Mouse (Mus musculus) midbrain, embryonic 10.5 days (tissue): ENCODE results near the gene Plekha5. TPM values are rescaled to one million over a fixed set of nuclear protein-coding genes. Genes with fewer than 3 reads are reported as not detected.
A peak's percentile ranks its signal among the peaks of the same experiment; 100 is the strongest.

ENCODE experiments used
- DNase-seq: peaks from one replicate; pipeline ENCODE4 v3.0.0-alpha.2; 2017; ENCODE audit warnings: low spot score
- H3K27ac ChIP-seq: fragments of 300-500 bp; sonication (generic); replicated peaks from 2 replicates; pipeline ENCODE4 v1.5.1; 2016; ENCODE audit warnings: mild to moderate bottlenecking
- H3K27me3 ChIP-seq: fragments of 300-500 bp; sonication (generic); 2 replicates; pipeline ENCODE4 v1.6.1; 2016; ENCODE audit warnings: low read depth, mild to moderate bottlenecking; ENCODE audit not compliant: poor library complexity, severe bottlenecking
- H3K36me3 ChIP-seq: fragments of 300-500 bp; sonication (generic); 2 replicates; pipeline ENCODE4 v1.6.1; 2016; ENCODE audit warnings: mild to moderate bottlenecking, moderate library complexity
- H3K4me1 ChIP-seq: fragments of 300-500 bp; sonication (generic); 2 replicates; pipeline ENCODE4 v1.6.1; 2016
- H3K4me3 ChIP-seq: fragments of 300-500 bp; sonication (generic); 2 replicates; pipeline ENCODE4 v1.5.1; 2016; ENCODE audit warnings: mild to moderate bottlenecking, moderate library complexity
- H3K9me3 ChIP-seq: fragments of 300-500 bp; sonication (generic); replicated peaks from 2 replicates; pipeline ENCODE4 v1.6.1; 2016; ENCODE audit warnings: mild to moderate bottlenecking
- WGBS: fragments of 180-500 bp; shearing (Covaris S2); methylation state at CpG from one replicate; pipeline ENCODE4 v1.1.7; 2016; 5-methylcytosine and 5-hydroxymethylcytosine counted together
- polyA plus RNA-seq: library from polyadenylated mRNA; unstranded; fragments of >200 nt; fragmentation: Nextera tagmentation; extraction: Ambion mirVana; gene quantifications from 2 replicates; pipeline ENCODE4 v1.2.1, GENCODE M21; 2016

Plekha5 gene
- polyA plus RNA-seq, 1 experiment from 2014 or later, result 45.9 TPM

- H3K4me3 ChIP-seq, result no peak overlapping the region
- no peaks in the 10 kb centered on the region for H3K27me3 ChIP-seq
- WGBS, result 97% methylated on average over 9 of the region's 9 CpGs
- H3K36me3 ChIP-seq, result peaks cover 86% of the 10 kb centered on the region
- H3K9me3 ChIP-seq, result 0 out of 2 replicates have a peak, but pooled peaks cover 3% of the 10 kb centered on the region
- peaks cover 2% of the 10 kb centered on the region; the same call in 1 of the 2 replicates for H3K4me1 ChIP-seq
- no peak overlapping the region for H3K27ac ChIP-seq
- DNase-seq, result no peak
These were observed 8.5 kb downstream of the Plekha5 start for GRCm38 (mm10) chr6:140432363-140432762.

DNA sequence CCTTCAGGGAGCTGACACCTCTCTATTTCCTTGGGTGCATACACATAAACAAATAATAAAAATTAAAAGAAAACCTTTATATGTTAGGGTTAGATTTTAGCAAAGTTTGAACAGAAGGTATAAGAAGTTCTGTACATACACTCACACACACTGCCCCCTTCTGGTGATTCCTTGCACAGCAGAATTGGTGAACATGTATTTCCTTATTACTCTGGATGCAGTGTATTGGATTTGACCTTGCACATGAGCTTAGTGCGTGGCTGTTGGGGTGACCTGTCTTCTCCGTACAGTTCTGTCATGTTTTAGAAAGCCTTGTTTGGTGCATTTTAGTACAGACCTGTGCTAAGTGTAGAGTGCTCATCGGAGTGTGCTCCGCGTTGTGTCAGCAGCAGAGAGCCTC, 19.5 kb downstream of the Plekha5 start:
- WGBS, result 93% methylated on average over 5 of the region's 5 CpGs
- no peak overlapping the region for H3K27ac ChIP-seq
- H3K27me3 ChIP-seq, result no peaks in the 10 kb centered on the region
- peaks cover 31% of the 10 kb centered on the region for H3K4me1 ChIP-seq
- no peaks in the 10 kb centered on the region for H3K9me3 ChIP-seq
- peaks cover 16% of the 10 kb centered on the region; the same call in 1 of the 2 replicates for H3K36me3 ChIP-seq
- H3K4me3 ChIP-seq, result no peak overlapping the region
- peak; percentile 60 for DNase-seq

GRCm38 (mm10) chr6:140444147-140444546, 20.3 kb downstream of the Plekha5 start:
- DNase-seq, result no peak
- peaks cover 21% of the 10 kb centered on the region; the same call in 1 of the 2 replicates for H3K36me3 ChIP-seq
- no peaks in the 10 kb centered on the region for H3K9me3 ChIP-seq
- H3K4me3 ChIP-seq, result no peak overlapping the region
- peaks cover 24% of the 10 kb centered on the region for H3K4me1 ChIP-seq
- 64% methylated on average over 7 of the region's 7 CpGs for WGBS
- no peaks in the 10 kb centered on the region for H3K27me3 ChIP-seq
- peak overlapping the region; percentile 39; the same call in 1 of the 2 replicates for H3K27ac ChIP-seq

GRCm38 (mm10) chr6:140444855-140445465, 21.1 kb downstream of the Plekha5 start:
- Histone ChIP-seq H3K27ac (peak overlapping the region; percentile 71), H3K9me3 (no peaks in the 10 kb centered on the region), H3K27me3 (no peaks in the 10 kb centered on the region), H3K4me3 (no peak overlapping the region; the same call in 1 of the 2 replicates), H3K4me1 (peaks cover 17% of the 10 kb centered on the region), H3K36me3 (peaks cover 28% of the 10 kb centered on the region)
- DNase-seq, result no peak
- WGBS, result 20% methylated on average over 10 of the region's 10 CpGs

DNA sequence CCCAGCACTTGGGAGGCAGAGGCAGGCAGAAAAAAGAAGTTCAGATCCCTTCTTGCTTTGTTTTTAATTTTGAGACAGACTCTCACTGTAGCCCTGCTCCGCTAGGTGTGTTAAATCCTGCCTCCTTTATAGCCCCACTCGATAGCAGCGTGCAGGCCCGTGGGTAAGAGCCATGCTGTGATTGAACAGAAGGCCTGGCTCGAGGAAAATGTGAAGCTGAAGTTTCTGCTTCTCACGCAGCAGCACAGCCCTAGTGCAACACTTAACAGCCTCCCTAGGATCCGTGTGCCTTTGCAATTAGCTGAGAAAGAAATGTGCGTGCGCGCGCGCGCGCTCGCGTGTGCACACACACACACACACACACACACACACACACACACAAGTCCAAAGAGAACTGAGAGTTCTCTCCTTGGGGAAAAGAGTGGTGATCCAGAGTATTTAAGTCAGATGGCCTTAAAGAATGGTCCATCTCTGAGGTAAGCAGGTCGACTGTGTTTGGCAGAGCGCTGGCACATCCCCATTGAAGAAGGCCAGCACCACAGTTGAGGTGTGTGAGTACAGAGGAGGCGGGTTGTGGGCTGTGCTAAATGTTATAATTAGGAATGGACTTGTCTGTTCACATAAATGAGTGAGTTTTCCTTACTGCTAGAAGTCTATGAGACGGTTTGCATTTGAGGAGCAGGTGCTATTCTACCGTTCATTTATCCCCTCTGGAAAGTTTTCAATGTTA, 24.3 kb downstream of the Plekha5 start:
- no peaks in the 10 kb centered on the region; the same call in 1 of the 2 replicates for H3K9me3 ChIP-seq
- peaks cover 48% of the 10 kb centered on the region for H3K36me3 ChIP-seq
- 0 out of 2 replicates have a peak overlapping the region, but pooled peaks have one; percentile 23 for H3K27ac ChIP-seq
- WGBS, result 95% methylated on average over 21 of the region's 21 CpGs
- H3K4me3 ChIP-seq, result no peak overlapping the region
- H3K27me3 ChIP-seq, result no peaks in the 10 kb centered on the region
- no peak for DNase-seq
- H3K4me1 ChIP-seq, result peaks cover 14% of the 10 kb centered on the region

- Histone ChIP-seq H3K36me3 (peaks cover 52% of the 10 kb centered on the region), H3K27ac (no peak overlapping the region), H3K27me3 (no peaks in the 10 kb centered on the region), H3K9me3 (no peaks in the 10 kb centered on the region; the same call in 1 of the 2 replicates), H3K4me1 (no peaks in the 10 kb centered on the region), H3K4me3 (no peak overlapping the region)
- no peak for DNase-seq
- 97% methylated on average over 5 of the region's 5 CpGs for WGBS
These were observed 26.8 kb downstream of the Plekha5 start for GRCm38 (mm10) chr6:140450693-140451092.

GRCm38 (mm10) chr6:140452736-140453135, 28.9 kb downstream of the Plekha5 start:
- H3K4me1 ChIP-seq, result peaks cover 5% of the 10 kb centered on the region; the same call in 1 of the 2 replicates
- DNase-seq, result no peak
- no peak overlapping the region for H3K4me3 ChIP-seq
- WGBS, result 97% methylated on average over 8 of the region's 8 CpGs
- H3K27ac ChIP-seq, result no peak overlapping the region
- H3K27me3 ChIP-seq, result no peaks in the 10 kb centered on the region
- H3K36me3 ChIP-seq, result peaks cover 51% of the 10 kb centered on the region
- H3K9me3 ChIP-seq, result no peaks in the 10 kb centered on the region; the same call in 1 of the 2 replicates

DNA sequence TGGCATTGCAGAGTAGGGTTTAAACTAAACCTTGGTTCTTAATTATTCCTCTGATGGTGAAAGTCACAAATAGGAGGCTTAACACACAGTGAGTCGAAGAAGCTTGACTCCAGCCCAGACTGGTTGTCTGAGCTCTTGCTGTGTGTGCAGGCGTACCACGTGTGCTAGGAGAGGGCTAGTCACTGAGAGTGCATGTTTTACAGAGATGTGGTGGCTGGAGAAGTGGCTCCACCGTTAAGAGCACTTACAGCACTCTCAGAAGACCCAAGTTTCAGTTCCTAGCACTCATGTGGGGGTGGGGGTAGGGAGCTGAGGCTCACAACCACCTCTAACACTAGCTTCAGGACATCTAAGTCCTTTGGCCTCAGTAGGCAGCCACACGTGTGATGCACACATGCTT, 29.6 kb downstream of the Plekha5 start:
- H3K27me3 ChIP-seq, result no peaks in the 10 kb centered on the region
- peaks cover 49% of the 10 kb centered on the region for H3K36me3 ChIP-seq
- H3K4me1 ChIP-seq, result peaks cover 5% of the 10 kb centered on the region; the same call in 1 of the 2 replicates
- H3K9me3 ChIP-seq, result no peaks in the 10 kb centered on the region; the same call in 1 of the 2 replicates
- H3K4me3 ChIP-seq, result no peak overlapping the region
- 92% methylated on average over 5 of the region's 5 CpGs for WGBS
- no peak overlapping the region for H3K27ac ChIP-seq
- DNase-seq, result no peak

GRCm38 (mm10) chr6:140454388-140454787, 30.5 kb downstream of the Plekha5 start:
- Histone ChIP-seq H3K4me1 (peaks cover 5% of the 10 kb centered on the region; the same call in 1 of the 2 replicates), H3K27ac (no peak overlapping the region), H3K36me3 (peaks cover 43% of the 10 kb centered on the region), H3K9me3 (no peaks in the 10 kb centered on the region; the same call in 1 of the 2 replicates), H3K27me3 (no peaks in the 10 kb centered on the region), H3K4me3 (no peak overlapping the region)
- no peak for DNase-seq
- 89% methylated on average over 3 of the region's 3 CpGs for WGBS

GRCm38 (mm10) chr6:140455851-140456250, 32.0 kb downstream of the Plekha5 start:
- Histone ChIP-seq H3K36me3 (peaks cover 33% of the 10 kb centered on the region), H3K27me3 (no peaks in the 10 kb centered on the region), H3K9me3 (no peaks in the 10 kb centered on the region; the same call in 1 of the 2 replicates), H3K4me3 (no peak overlapping the region), H3K4me1 (peaks cover 9% of the 10 kb centered on the region; the same call in 1 of the 2 replicates), H3K27ac (no peak overlapping the region)
- WGBS, result 94% methylated on average over 3 of the region's 3 CpGs
- DNase-seq, result no peak

DNA sequence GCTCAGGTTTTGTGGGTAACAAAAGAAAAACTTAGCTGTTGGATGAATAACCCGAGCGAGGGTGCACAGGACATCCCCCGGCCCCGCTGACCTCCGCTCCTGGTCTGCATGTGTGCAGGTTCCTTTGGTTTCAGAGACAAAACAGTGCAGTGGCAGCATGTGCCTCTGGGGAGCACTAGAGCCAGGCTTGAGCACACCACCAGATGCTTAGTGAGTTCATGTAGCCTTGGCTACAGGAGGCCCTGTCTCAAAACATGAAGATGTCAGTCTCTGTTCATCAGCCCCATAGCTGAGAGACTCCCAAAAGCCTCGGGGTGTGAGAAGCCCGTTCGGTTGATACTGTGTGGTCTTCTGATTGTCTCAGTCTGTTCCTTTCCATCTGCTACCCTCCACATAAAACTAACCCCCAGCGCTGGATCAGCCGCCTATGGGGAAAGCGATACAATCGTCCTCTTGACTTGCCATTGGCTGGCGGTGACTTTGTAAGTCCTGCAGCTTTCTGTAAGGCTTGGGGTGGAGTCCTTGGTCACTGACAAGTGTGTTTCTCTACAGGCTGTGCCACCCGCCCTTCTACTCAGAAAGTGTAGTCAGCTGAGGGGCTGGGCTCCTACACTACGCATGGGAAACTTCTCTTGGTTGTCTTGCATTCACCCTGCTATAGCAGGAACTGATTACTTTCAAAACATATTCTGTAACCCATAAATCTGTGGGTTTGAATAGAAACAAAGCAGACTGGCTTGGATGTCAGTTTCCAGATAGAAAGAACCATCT, 32.7 kb downstream of the Plekha5 start:
- Histone ChIP-seq H3K9me3 (no peaks in the 10 kb centered on the region; the same call in 1 of the 2 replicates), H3K36me3 (peaks cover 33% of the 10 kb centered on the region), H3K4me1 (peaks cover 13% of the 10 kb centered on the region; the same call in 1 of the 2 replicates), H3K4me3 (no peak overlapping the region), H3K27me3 (no peaks in the 10 kb centered on the region), H3K27ac (no peak overlapping the region)
- WGBS, result 93% methylated on average over 15 of the region's 15 CpGs
- DNase-seq, result no peak

DNA sequence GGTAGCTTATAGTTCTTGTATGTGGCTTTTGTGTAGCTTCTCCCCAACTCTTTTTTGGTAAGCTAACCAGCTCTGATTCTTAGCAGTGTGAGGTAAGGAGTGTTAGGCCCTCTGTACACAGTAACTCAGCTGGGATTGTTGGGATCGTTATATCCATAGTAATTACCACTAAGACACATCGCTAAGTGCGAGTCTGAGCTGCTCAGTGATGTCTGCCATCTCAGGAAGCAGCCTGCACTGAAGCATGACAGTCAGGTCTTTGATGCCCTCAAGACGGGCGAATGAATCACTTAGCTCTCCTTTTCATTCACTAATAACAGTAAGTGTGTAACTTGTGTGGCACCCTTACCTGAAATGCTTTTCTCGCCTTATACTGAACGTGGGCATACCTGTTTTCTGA, 36.5 kb downstream of the Plekha5 start:
- 88% methylated on average over 7 of the region's 7 CpGs for WGBS
- peaks cover 14% of the 10 kb centered on the region; the same call in 1 of the 2 replicates for H3K4me1 ChIP-seq
- no peak overlapping the region for H3K4me3 ChIP-seq
- H3K36me3 ChIP-seq, result peaks cover 37% of the 10 kb centered on the region
- no peak for DNase-seq
- no peaks in the 10 kb centered on the region for H3K9me3 ChIP-seq
- H3K27me3 ChIP-seq, result no peaks in the 10 kb centered on the region
- no peak overlapping the region for H3K27ac ChIP-seq
